Mouse (Mus musculus): ENCODE results near the gene Kat7.
A peak's percentile ranks its signal among the peaks of the same experiment; 100 is the strongest.

DNA sequence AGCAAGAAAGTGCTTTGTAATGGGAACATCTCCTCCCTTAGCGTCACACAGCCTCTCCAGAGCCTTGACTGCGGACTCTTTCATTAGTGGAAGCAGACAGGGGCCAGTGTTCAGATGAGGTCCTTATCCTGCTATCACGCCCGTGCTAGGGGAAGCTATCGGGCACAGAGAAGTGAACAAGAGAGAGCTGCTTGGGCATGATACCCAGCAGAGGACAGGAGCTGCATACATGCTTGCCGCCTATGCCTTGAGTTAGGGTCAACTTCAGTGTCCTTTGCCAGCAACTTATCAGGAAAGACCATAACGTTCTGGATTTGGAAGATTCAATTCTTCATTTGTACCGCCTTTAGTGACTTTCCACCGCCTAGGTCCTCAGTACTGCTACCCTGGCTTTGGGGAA lies 23.8 kb upstream of the Kat7 start:
- no peak for TF ChIP-seq CTCF (IDR thresholded peaks at IDR 0.05; ENCODE audit: low read depth)
- peak; percentile 99 for TF ChIP-seq EP300 (IDR thresholded peaks at IDR 0.05; ENCODE audit: low read depth)

All from liver, postnatal 0 days (tissue).